Mouse (Mus musculus): Measurements from ENCODE around the gene Impdh2. TPM values are rescaled to one million over a fixed set of nuclear protein-coding genes. Genes with fewer than 3 reads are reported as not detected.

Impdh2 gene
- polyA plus RNA-seq, 1 experiment from 2014 or later: 50.6 TPM

DNA sequence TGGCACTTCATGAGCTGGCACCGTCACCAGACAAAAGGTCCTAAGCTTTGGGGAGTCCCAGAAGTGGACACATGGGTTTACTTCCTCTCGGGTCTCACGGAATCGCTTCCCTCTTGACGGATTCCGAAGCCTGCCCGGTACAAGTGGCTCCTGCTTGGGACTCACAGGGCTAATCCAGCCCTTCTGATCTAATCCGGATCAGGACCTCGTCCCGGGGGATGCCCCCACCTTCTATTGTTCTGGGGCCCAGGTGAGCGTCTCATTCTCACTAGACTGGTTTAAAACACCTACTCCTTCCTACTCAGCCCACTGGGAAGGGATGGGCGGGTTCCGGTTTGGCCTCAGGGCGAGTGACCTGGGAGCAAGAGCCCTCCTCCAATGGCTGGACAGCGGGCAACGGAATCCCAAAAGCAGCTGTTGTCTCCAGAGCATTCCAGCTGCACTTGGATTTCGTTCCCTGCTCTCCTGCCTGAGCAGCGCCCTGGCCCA, 7.9 kb downstream of the Impdh2 start:
- H3K27ac ChIP-seq (ENCODE audit: low read depth, low read length): peak overlapping the region; percentile 91
- H3K27me3 ChIP-seq (replicated peaks; ENCODE audit: control insufficient read depth, insufficient read depth, low read length): no peaks in the 10 kb centered on the region
- H3K4me2 ChIP-seq (replicated peaks; ENCODE audit: low read depth): peak overlapping the region; percentile 98
- peak overlapping the region; percentile 69 for H3K4me3 ChIP-seq (ENCODE audit: low read depth, low read length)
- TF ChIP-seq CTCF (IDR thresholded peaks at IDR 0.05; ENCODE audit: low read depth): no peak
- WGBS: 8% methylated on average over 18 of the region's 18 CpGs
- H3K4me1 ChIP-seq (replicated peaks; ENCODE audit: control insufficient read depth, insufficient read depth, low read length): peaks cover 12% of the 10 kb centered on the region; the same call in 1 of the 2 replicates
- H3K9ac ChIP-seq (ENCODE audit: low read depth, low read length): peak overlapping the region; percentile 72
- ATAC-seq: no peak
- H3K36me3 ChIP-seq (ENCODE audit: control insufficient read depth, insufficient read depth): peaks cover 36% of the 10 kb centered on the region
- no peaks in the 10 kb centered on the region for H3K9me3 ChIP-seq (ENCODE audit: control insufficient read depth)

DNA sequence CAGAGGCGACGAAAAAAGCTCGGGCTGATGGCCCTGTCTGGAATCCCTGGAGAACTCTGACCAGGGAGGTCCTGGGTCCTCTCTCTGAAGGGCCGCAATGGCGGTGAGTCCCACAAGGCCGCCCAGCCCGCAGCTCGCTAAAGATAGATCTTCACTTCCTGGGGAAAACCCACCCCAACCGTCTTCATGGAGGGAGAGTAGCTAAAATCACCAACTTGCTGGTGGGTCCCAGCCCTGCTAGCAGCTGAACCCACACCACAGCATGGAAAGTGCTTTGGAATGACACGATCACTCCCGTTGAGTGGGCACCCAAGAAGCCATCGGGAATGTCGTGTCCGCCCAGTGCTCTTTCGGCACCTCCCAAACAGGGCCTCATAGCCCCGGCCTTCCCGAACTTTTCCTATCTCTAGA, 8.4 kb downstream of the Impdh2 start:
- no peak for ATAC-seq
- peak overlapping the region; percentile 98 for H3K4me2 ChIP-seq (replicated peaks; ENCODE audit: low read depth)
- 0 out of 2 replicates have a peak overlapping the region, but pooled peaks have one; percentile 72 for H3K9ac ChIP-seq (ENCODE audit: low read depth, low read length)
- H3K9me3 ChIP-seq (ENCODE audit: control insufficient read depth): no peaks in the 10 kb centered on the region
- H3K36me3 ChIP-seq (ENCODE audit: control insufficient read depth, insufficient read depth): peaks cover 39% of the 10 kb centered on the region
- WGBS: 48% methylated on average over 17 of the region's 17 CpGs
- H3K27ac ChIP-seq (ENCODE audit: low read depth, low read length): peak overlapping the region; percentile 91
- peaks cover 12% of the 10 kb centered on the region; the same call in 1 of the 2 replicates for H3K4me1 ChIP-seq (replicated peaks; ENCODE audit: control insufficient read depth, insufficient read depth, low read length)
- H3K4me3 ChIP-seq (ENCODE audit: low read depth, low read length): peak overlapping the region; percentile 69
- no peaks in the 10 kb centered on the region for H3K27me3 ChIP-seq (replicated peaks; ENCODE audit: control insufficient read depth, insufficient read depth, low read length)
- no peak for TF ChIP-seq CTCF (IDR thresholded peaks at IDR 0.05; ENCODE audit: low read depth)

DNA sequence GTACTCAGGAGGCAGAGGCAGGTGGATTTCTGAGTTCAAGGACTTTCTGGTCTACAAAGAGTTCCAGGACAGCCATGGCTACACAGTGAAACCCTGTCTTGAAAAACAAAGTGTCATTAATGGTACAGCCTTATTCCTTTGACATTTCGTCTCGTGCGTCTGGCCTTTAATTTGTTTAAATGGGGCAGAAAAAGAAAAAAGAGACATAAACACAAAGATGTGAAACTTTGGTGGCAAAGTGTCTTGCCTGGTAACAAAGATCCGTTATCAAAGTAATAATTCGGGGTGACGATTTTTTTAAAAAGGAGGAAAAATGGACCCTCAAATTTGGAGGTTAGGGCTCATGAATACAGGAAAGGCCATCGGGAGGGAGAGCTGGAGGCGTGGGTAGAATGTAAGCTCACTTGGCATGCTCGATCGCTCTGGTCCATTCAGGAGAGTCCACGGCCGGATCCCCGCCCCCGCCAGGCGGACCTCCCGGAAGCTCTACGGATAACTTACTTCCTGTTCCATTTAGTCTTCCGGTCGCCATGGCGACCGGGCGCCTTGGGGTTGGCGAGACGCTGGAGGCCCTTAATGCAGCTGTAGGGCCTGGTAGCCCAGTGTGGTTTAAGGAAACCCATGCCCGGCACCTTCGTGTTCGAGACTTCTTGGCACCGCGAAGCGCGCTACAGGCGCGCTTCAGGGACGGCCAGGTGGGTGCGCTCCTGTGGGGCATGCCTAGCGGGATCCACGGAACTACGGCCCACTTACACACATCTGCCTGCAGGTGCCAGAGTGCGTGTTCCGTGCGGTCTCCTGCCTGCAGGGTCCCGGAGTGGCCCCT, 9.5 kb downstream of the Impdh2 start, which contains the start of gene Dalrd3:
TSS of gene Dalrd3 (plus strand) at position 506 of the 826 bp plus-strand sequence.
- peaks cover 29% of the 10 kb centered on the region for H3K36me3 ChIP-seq (ENCODE audit: control insufficient read depth, insufficient read depth)
- peak within 1 kb of the TSS; percentile 91 for H3K27ac ChIP-seq (ENCODE audit: low read depth, low read length)
- ATAC-seq: peak; percentile 45
- peaks cover 12% of the 10 kb centered on the region; the same call in 1 of the 2 replicates for H3K4me1 ChIP-seq (replicated peaks; ENCODE audit: control insufficient read depth, insufficient read depth, low read length)
- H3K9me3 ChIP-seq (ENCODE audit: control insufficient read depth): no peaks in the 10 kb centered on the region
- TF ChIP-seq CTCF (IDR thresholded peaks at IDR 0.05; ENCODE audit: low read depth): no peak
- H3K9ac ChIP-seq (ENCODE audit: low read depth, low read length): peak within 1 kb of the TSS; percentile 45; the same call in 1 of the 2 replicates
- H3K4me2 ChIP-seq (replicated peaks; ENCODE audit: low read depth): peak within 1 kb of the TSS; percentile 98
- H3K27me3 ChIP-seq (replicated peaks; ENCODE audit: control insufficient read depth, insufficient read depth, low read length): no peaks in the 10 kb centered on the region
- WGBS: 5% methylated on average over 42 of the region's 42 CpGs
- peak within 1 kb of the TSS; percentile 69 for H3K4me3 ChIP-seq (ENCODE audit: low read depth, low read length)

DNA sequence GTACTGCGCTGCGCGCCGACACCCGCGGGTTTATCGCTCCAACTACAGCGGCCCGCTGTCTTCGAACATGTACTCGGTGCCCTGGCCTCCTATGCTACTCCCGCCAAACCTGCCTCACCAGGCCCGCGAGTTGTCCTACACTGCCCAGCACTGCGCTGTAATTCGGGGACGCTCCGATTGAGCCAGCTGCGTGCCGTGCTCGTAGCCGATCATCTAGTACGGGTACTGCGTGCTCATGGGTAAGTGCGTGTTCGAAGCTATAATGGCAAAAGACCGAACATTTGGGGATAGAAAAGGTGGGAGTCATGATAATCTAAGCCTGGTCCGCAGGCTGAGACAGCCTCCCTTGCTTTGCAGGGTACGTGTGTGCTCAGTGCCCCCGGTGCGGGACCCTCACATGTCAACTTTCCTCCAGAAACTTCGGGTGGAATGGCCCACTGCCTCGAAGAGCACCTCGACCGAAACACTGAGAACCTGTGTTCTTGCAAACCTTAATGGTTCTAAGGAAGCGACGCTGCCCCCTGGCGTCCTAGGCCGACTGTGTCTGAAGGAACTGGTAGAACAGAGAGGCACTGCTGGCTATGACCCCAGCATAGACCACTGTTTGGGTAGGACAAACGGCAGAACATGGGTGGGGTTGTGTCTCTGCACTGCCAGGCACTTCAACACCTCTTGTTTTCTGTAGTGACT, 10.3 kb downstream of the Impdh2 start:
- H3K36me3 ChIP-seq (ENCODE audit: control insufficient read depth, insufficient read depth): peaks cover 33% of the 10 kb centered on the region
- peak overlapping the region; percentile 65 for H3K4me3 ChIP-seq (ENCODE audit: low read depth, low read length)
- peak overlapping the region; percentile 98 for H3K4me2 ChIP-seq (replicated peaks; ENCODE audit: low read depth)
- under 1% methylated on average over 40 of the region's 40 CpGs for WGBS
- peak; percentile 86 for TF ChIP-seq CTCF (IDR thresholded peaks at IDR 0.05; ENCODE audit: low read depth)
- peaks cover 12% of the 10 kb centered on the region; the same call in 1 of the 2 replicates for H3K4me1 ChIP-seq (replicated peaks; ENCODE audit: control insufficient read depth, insufficient read depth, low read length)
- peak overlapping the region; percentile 42; the same call in 1 of the 2 replicates for H3K27ac ChIP-seq (ENCODE audit: low read depth, low read length)
- H3K9me3 ChIP-seq (ENCODE audit: control insufficient read depth): no peaks in the 10 kb centered on the region
- no peak for ATAC-seq
- H3K27me3 ChIP-seq (replicated peaks; ENCODE audit: control insufficient read depth, insufficient read depth, low read length): no peaks in the 10 kb centered on the region
- peak overlapping the region; percentile 45; the same call in 1 of the 2 replicates for H3K9ac ChIP-seq (ENCODE audit: low read depth, low read length)

DNA sequence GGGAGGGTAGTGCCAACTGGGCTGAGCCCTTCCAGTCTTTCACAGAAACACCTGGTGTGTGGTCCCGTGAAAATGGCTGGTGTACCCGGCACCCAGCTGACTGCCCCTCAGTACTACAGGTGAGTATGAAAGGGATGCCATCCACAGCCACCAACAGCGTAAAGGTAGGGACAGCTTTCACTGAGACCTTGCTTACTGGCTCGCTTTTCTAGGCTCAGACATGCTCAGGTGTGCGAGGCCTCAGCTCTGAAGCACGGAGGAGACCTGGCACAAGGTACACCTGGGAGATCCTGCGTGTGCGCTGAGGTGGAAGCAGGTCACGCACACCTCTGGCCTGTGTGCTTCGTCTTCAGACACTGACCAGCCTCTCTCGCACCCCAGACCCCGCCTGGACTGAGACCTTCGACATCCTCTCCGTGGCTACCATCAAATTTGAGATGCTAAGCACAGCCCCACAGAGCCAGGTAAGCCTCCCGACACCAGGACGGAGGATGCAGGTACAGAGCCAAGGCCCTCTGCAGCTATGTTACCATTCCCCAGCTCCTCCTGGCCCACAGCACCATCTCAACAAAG, 11.4 kb downstream of the Impdh2 start:
- H3K4me3 ChIP-seq (ENCODE audit: low read depth, low read length): no peak overlapping the region
- peaks cover 10% of the 10 kb centered on the region; the same call in 1 of the 2 replicates for H3K4me1 ChIP-seq (replicated peaks; ENCODE audit: control insufficient read depth, insufficient read depth, low read length)
- peaks cover 45% of the 10 kb centered on the region for H3K36me3 ChIP-seq (ENCODE audit: control insufficient read depth, insufficient read depth)
- no peak for TF ChIP-seq CTCF (IDR thresholded peaks at IDR 0.05; ENCODE audit: low read depth)
- H3K9me3 ChIP-seq (ENCODE audit: control insufficient read depth): no peaks in the 10 kb centered on the region
- H3K27ac ChIP-seq (ENCODE audit: low read depth, low read length): no peak overlapping the region
- no peak overlapping the region for H3K4me2 ChIP-seq (replicated peaks; ENCODE audit: low read depth)
- WGBS: 93% methylated on average over 16 of the region's 16 CpGs
- H3K9ac ChIP-seq (ENCODE audit: low read depth, low read length): no peak overlapping the region
- no peaks in the 10 kb centered on the region for H3K27me3 ChIP-seq (replicated peaks; ENCODE audit: control insufficient read depth, insufficient read depth, low read length)
- ATAC-seq: no peak
